Mouse (Mus musculus) CD4-positive, CD25-positive, alpha-beta regulatory T cell, adult 2 months (primary cell): ENCODE results near the gene Trmt1.

Source experiments
- DNase-seq: peaks from one replicate; pipeline ENCODE4 v3.0.0-alpha.2; 2012; ENCODE audit warnings: low read depth, low spot score

The Trmt1 gene

DNA sequence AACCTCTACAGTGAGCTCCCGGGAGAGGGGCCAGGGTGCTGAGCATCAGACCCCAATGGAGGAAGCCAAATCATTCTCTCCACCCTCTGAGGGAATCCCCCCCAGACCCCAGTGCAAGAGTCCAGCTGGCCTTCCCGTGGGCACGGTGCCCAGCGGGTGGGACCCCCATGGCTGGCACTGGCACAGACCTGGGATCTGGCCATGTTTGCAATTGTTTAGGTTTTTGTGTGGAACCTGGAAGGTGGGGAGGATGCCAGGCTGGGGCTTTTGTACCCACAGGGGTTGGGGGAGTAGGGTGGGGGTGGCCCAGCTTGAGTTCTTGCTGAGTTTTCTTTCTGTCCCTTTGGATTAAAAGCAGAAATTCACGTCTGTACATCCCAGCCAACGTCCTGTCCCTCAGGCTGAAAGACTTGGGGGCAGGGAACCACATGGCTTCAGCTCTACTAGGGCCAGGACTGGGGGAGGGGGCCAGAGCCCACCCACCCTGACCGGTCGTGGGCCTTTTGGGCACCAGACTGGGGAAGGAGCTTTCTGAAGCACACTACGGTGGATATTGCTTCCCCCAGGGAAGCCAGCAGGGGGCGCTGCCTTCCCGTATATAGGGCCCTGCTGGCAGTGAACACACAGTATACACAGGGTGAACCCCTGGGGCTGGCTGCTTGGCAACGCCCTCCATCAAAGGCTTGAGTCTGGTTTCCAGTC is 22.8 kb downstream of the Trmt1 start:
- peak; percentile 92 for DNase-seq

DNA sequence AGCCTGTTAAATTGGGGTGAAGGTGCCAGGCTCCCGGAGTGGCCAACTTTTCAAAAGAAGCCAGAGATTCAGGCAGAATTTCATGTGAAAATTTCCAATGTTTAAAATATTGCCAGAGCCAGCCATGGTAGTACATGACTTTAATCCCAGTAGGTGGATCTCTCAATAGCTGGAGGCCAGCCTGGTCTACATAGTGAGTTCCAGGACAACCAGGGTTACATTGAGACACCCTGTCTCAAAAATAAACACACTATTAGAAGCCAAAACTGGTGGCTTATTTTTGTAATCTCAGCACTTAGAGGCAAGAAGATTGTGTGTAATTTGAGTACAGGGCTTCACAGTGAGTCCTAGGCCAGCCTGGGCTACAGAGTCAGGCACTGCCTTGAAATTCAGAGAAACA is 23.8 kb downstream of the Trmt1 start:
- no peak for DNase-seq

GRCm38 (mm10) chr8:84711312-84711711 is 25.2 kb downstream of the Trmt1 start:
- DNase-seq: no peak

DNA sequence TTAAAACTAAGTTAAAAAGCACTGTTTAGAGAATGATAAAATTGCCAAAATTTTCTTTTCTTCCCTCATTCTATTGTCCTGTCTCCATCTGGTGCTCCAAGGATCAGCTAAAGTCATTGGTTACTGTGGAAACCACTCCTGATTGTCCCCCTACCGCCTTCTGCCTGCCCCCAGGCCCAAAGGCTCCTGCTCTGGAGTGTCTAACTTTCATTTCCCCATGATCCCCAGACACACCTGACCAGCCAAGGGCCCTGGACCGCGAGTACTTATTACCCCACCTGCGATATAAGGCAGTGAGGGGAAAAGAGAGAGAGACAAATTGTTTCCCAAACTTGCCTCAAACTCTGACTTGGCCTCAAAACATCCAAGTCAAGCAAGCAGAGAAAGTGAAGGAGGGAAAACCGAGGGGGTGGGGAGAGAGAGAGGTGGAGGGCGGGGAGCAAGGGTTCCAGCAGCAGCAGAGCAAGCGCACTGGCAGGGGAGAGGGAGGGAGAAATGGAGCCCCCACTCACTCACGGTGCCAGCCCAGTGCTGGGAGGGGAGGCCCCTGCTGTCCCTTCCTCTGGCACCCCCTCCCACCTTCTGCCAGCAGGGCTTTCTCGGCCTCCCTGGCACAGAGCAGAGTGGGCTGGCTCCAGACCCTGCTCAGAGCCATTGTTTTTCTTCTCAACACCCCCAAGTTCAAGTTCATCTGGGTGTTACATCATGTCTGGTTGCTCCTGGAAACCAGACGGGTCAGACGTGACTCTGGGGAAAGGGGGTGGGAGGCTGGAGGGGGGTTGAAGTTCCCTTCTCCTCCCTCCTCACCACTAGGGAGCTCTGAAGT is 26.0 kb downstream of the Trmt1 start:
- no peak for DNase-seq

- no peak for DNase-seq
Measured at GRCm38 (mm10) chr8:84712759-84713120, 26.6 kb downstream of the Trmt1 start.

- no peak for DNase-seq
Measured at GRCm38 (mm10) chr8:84713381-84713780, 27.3 kb downstream of the Trmt1 start.

DNA sequence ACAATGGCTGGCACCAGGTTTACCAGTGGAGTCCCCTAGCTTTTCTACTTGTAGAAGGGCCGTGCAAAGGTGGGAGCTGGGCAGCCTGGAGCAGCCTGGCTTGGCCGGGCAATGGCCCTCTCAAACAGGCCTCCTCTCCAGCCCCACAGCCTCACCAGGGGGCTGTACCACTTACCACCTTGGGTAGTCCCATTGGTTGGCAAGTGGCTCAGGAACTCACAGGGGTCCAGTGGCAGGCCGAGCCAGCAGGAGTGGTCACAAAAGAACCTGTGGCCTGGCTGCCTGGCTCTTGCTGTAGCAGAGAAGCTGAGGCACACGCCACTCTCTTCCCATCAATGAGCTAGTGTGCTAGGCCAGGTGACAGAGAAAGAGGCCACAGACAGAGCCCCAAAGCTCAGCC is 28.1 kb downstream of the Trmt1 start:
- no peak for DNase-seq

GRCm38 (mm10) chr8:84715893-84716468 is 29.9 kb downstream of the Trmt1 start:
- no peak for DNase-seq

DNA sequence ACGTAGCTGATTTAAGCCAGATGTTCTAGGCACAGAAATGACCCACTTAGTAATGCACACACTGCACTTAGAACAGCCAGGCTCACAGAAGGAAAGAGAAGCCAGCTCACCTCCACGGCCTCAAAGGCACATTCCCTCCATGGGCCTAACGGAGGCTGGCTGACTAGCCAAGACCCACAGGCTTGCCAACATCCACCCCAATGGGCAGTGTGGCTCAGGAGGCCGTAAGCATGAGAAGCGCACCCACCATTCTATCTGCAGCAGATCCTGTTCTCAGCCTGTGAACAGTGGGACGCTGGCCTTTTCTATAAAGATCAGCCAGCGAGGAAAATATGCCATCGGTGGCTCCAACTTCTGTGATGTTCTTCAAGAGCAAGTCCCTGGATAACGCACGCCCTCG is 30.7 kb downstream of the Trmt1 start:
- DNase-seq: no peak

DNA sequence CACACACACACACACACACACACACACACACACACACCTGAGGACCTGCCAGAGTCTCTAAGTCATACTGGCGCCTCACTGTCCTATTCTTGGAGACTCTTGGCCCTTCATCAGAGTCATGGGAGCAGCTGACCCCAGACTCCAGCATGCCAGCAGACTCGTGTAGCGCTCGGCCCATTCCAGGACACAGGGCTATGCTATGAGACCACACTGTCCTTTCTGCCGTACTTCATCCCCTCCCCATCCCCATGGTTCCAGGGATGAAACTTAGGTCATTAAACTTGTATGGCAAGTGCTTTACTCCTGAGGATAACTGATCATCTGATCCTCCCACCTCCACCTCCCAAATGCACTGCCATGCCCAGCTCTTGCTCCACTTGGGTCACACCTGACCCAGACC is 32.4 kb downstream of the Trmt1 start:
- no peak for DNase-seq

- no peak for DNase-seq
Measured at GRCm38 (mm10) chr8:84718959-84719690, 33.0 kb downstream of the Trmt1 start.

DNA sequence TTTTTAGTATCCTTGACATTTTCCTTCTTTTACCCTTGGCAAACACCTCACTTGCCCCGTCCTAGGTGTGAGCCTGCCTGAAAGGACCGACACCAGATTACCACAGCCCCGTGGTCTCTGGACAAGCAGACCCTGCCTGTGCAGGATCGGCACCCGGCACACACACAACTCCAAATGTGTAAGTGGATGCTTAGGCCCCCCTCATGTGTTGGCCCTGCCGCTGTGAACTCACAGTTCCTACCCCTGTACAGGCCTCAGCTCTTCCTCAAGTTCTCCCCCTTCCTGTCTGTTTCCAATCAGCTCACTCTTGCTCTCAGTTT is 36.4 kb downstream of the Trmt1 start:
- DNase-seq: no peak

- peak; percentile 89 for DNase-seq
Measured at GRCm38 (mm10) chr8:84722850-84723570, 36.9 kb downstream of the Trmt1 start, which contains the start of gene G430095P16Rik. Gene G430095P16Rik, plus strand, starts transcription at chr8:84723007.

DNA sequence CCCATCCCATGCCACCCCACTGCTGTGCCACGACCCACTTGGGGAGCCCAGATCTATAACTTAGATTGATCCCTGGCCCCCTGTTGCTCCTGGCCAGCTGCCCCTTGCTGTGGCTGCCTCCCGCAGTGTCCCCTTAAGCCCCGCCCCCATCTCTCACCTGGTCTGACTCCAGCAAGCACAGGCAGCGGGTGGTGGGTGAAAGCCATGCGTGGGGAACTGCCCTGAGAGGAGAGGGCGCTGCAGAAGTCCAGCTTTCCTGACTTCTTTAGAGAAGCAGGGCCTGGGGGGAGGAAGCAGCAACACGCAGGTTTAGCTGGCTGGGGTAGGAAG is 37.4 kb downstream of the Trmt1 start:
- DNase-seq: peak; percentile 68

GRCm38 (mm10) chr8:84724683-84725082 is 38.6 kb downstream of the Trmt1 start:
- no peak for DNase-seq

- no peak for DNase-seq
Measured at GRCm38 (mm10) chr8:84725246-84725940, 39.3 kb downstream of the Trmt1 start.

DNA sequence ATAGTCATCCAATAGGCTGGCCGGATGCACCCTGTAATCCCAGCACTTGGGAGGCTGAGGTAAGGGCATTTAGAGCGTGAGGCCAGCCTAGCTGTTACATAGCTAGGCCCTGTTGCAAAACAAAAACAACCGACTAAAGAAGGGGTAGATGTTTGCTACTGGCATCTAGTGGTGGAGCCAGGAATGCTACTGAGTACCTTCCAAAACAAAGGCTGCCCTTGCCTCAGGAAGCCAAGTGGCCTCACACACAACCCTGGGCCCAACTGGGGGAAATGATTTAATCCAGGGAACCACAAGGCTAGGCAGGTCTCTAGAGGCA is 39.8 kb downstream of the Trmt1 start:
- peak; percentile 66 for DNase-seq

GRCm38 (mm10) chr8:84728474-84728873 is 42.4 kb downstream of the Trmt1 start:
- DNase-seq: no peak

DNA sequence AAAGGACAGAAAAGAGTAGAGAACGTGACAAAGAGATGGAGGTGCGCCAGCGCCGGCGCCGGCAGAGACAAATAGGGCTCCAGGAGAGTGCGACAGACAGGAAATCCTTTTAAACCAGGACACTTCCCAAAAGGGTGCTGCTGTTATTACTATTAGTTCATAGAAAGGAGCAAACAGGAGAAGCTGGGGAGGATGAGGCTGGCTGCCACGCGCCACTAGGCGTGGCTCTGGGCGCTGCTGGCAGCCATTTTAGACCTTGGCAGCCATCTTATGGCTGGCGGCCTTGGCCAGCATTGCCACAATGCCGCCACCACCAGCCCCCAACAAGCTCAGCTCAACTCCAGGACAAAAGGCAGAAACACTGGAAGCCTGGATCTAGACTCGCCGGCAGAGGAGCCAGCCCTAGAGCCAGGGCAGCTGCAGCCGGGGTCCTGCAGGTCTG is 43.8 kb downstream of the Trmt1 start:
- no peak for DNase-seq

GRCm38 (mm10) chr8:84730541-84731370 is 44.6 kb downstream of the Trmt1 start:
- DNase-seq: no peak
